ENCODE assay signal across 21 mouse cellular contexts in genomic region chr3:111735042-111735680, GRCm38 (mm10).
"Had no signal": no experiment of that assay in that cellular context is flagged by ENCODE, and none has a peak within 500 bp of the region (broad histone marks: within the 10 kb centered on the region; RNA-seq: fewer than 3 reads in every experiment).

No protein-coding gene starts in this region.

- H3K36me3 ChIP-seq: limb, embryonic 10.5 days; limb, embryonic 13.5 days; liver, embryonic 12.5 days; liver, embryonic 15.5 days; lung, embryonic 15.5 days; neural tube, embryonic 12.5 days; neural tube, embryonic 15.5 days had no signal

- H3K27me3 ChIP-seq: limb, embryonic 13.5 days; liver, embryonic 12.5 days; liver, embryonic 15.5 days; lung, embryonic 15.5 days; neural tube, embryonic 12.5 days; neural tube, embryonic 15.5 days had no signal

- H3K9ac ChIP-seq: limb, embryonic 13.5 days; liver, embryonic 12.5 days; liver, embryonic 15.5 days; lung, embryonic 15.5 days; neural tube, embryonic 12.5 days; neural tube, embryonic 15.5 days had no signal

- H3K4me1 ChIP-seq: limb, embryonic 10.5 days; limb, embryonic 13.5 days; liver, embryonic 12.5 days; liver, embryonic 15.5 days; lung, embryonic 15.5 days; neural tube, embryonic 12.5 days; neural tube, embryonic 15.5 days had no signal

- H3K4me3 ChIP-seq: layer of hippocampus, adult 2 months; limb, embryonic 10.5 days; limb, embryonic 13.5 days; liver, embryonic 12.5 days; liver, embryonic 15.5 days; lung, embryonic 15.5 days; neural tube, embryonic 12.5 days; neural tube, embryonic 15.5 days had no signal

- DNase-seq: kidney, adult 2 months; kidney, postnatal 25 days; layer of hippocampus, adult 9-11 months; liver; lung, adult 18-20 months; lung, postnatal 10 days; lung, postnatal 4 days; right cerebral cortex, adult 18-20 months; right cerebral cortex, postnatal 14 days; right cerebral cortex, postnatal 4 days; thymus, postnatal 25 days had no signal

- ATAC-seq: intestine, postnatal 0 days; liver, embryonic 12.5 days had no signal

- H3K9me3 ChIP-seq: limb, embryonic 10.5 days; limb, embryonic 13.5 days; liver, embryonic 12.5 days; liver, embryonic 15.5 days; lung, embryonic 15.5 days; neural tube, embryonic 12.5 days; neural tube, embryonic 15.5 days had no signal

- H3K27ac ChIP-seq: kidney, postnatal 0 days; layer of hippocampus, adult 2 months; limb, embryonic 10.5 days; limb, embryonic 13.5 days; liver, embryonic 12.5 days; liver, embryonic 15.5 days; lung, embryonic 15.5 days; neural tube, embryonic 12.5 days; neural tube, embryonic 15.5 days had no signal

- H3K4me2 ChIP-seq: limb, embryonic 13.5 days; liver, embryonic 12.5 days; liver, embryonic 15.5 days; lung, embryonic 15.5 days; neural tube, embryonic 12.5 days; neural tube, embryonic 15.5 days had no signal
